Mouse (Mus musculus) liver, embryonic 12.5 days (tissue): ENCODE measurements around the gene Pogk. TPM values are rescaled to one million over a fixed set of nuclear protein-coding genes. Genes with fewer than 3 reads are reported as not detected.

Experiments used
- ATAC-seq: fragments of 200-750 bp; cut with Nextera tagmentation; 2 replicates; pipeline ENCODE4 v1.8.0; 2017; ENCODE audit warnings: moderate number of reproducible peaks, mild to moderate bottlenecking, moderate library complexity
- H3K27ac ChIP-seq: fragments of 300-500 bp; sonication (generic); 2 replicates; pipeline ENCODE4 v1.5.1; 2016; ENCODE audit warnings: mild to moderate bottlenecking
- H3K27me3 ChIP-seq: fragments of 300-500 bp; sonication (generic); replicated peaks from 2 replicates; pipeline ENCODE4 v1.6.1; 2016; ENCODE audit warnings: mild to moderate bottlenecking, moderate library complexity
- H3K36me3 ChIP-seq: fragments of 300-500 bp; sonication (generic); 2 replicates; pipeline ENCODE4 v1.6.1; 2016; ENCODE audit warnings: mild to moderate bottlenecking, moderate library complexity
- H3K4me1 ChIP-seq: fragments of 300-500 bp; sonication (generic); 2 replicates; pipeline ENCODE4 v1.6.1; 2016
- H3K4me2 ChIP-seq: fragments of 300-500 bp; sonication (generic); 2 replicates; pipeline ENCODE4 v1.6.1; 2016; ENCODE audit warnings: mild to moderate bottlenecking, moderate library complexity
- H3K4me3 ChIP-seq: fragments of 300-500 bp; sonication (generic); 2 replicates; pipeline ENCODE4 v1.5.1; 2016; ENCODE audit warnings: mild to moderate bottlenecking, moderate library complexity
- H3K9ac ChIP-seq: fragments of 300-500 bp; sonication (generic); 2 replicates; pipeline ENCODE4 v1.6.1; 2016; ENCODE audit warnings: mild to moderate bottlenecking, moderate library complexity
- H3K9me3 ChIP-seq: fragments of 300-500 bp; sonication (generic); replicated peaks from 2 replicates; pipeline ENCODE4 v1.6.1; 2016; ENCODE audit warnings: mild to moderate bottlenecking, moderate library complexity
- WGBS: fragments of 180-500 bp; shearing (Covaris S2); methylation state at CpG from one replicate; pipeline ENCODE4 v1.1.7; 2016; ENCODE audit not compliant: insufficient replicate concordance; 5-methylcytosine and 5-hydroxymethylcytosine counted together
- polyA plus RNA-seq: library from polyadenylated mRNA; unstranded; fragments of >200 nt; fragmentation: Nextera tagmentation; extraction: Ambion mirVana; gene quantifications from 2 replicates; pipeline ENCODE4 v1.2.1, GENCODE M21; 2016

Pogk gene
- polyA plus RNA-seq, 1 experiment from 2014 or later = 2.8 TPM

- WGBS = 7% methylated on average over 21 of the region's 21 CpGs
- peak overlapping the region; percentile 86 for H3K27ac ChIP-seq
- peak overlapping the region; percentile 97 for H3K9ac ChIP-seq
- ATAC-seq = no peak
- H3K4me3 ChIP-seq = peak overlapping the region; percentile 92
- no peaks in the 10 kb centered on the region for H3K27me3 ChIP-seq
- H3K4me1 ChIP-seq = peaks cover 35% of the 10 kb centered on the region
- H3K4me2 ChIP-seq = peak overlapping the region; percentile 97
- peaks cover 15% of the 10 kb centered on the region for H3K36me3 ChIP-seq
- H3K9me3 ChIP-seq = no peaks in the 10 kb centered on the region
These were observed 31.1 kb downstream of the Pogk start for GRCm38 (mm10) chr1:166378431-166379012.

GRCm38 (mm10) chr1:166377171-166377570 lies 32.5 kb downstream of the Pogk start:
- no peaks in the 10 kb centered on the region for H3K9me3 ChIP-seq
- H3K36me3 ChIP-seq = peaks cover 1% of the 10 kb centered on the region
- H3K4me1 ChIP-seq = peaks cover 33% of the 10 kb centered on the region
- H3K9ac ChIP-seq = no peak overlapping the region
- H3K27ac ChIP-seq = no peak overlapping the region
- H3K4me3 ChIP-seq = no peak overlapping the region
- no peak for ATAC-seq
- WGBS = 80% methylated on average over 6 of the region's 6 CpGs
- H3K27me3 ChIP-seq = no peaks in the 10 kb centered on the region
- H3K4me2 ChIP-seq = no peak overlapping the region

GRCm38 (mm10) chr1:166363122-166363521 lies 46.5 kb downstream of the Pogk start:
- Histone ChIP-seq H3K4me3 (no peak overlapping the region), H3K4me1 (no peaks in the 10 kb centered on the region), H3K9me3 (no peaks in the 10 kb centered on the region), H3K4me2 (no peak overlapping the region), H3K27ac (no peak overlapping the region), H3K9ac (no peak overlapping the region), H3K27me3 (no peaks in the 10 kb centered on the region), H3K36me3 (no peaks in the 10 kb centered on the region)
- ATAC-seq = no peak

GRCm38 (mm10) chr1:166362659-166363058 lies 47.0 kb downstream of the Pogk start:
- WGBS = 63% methylated on average over 3 of the region's 3 CpGs
- no peak overlapping the region for H3K9ac ChIP-seq
- no peak for ATAC-seq

GRCm38 (mm10) chr1:166361842-166362241 lies 47.8 kb downstream of the Pogk start:
- no peak overlapping the region for H3K4me2 ChIP-seq
- H3K27me3 ChIP-seq = no peaks in the 10 kb centered on the region
- no peaks in the 10 kb centered on the region for H3K36me3 ChIP-seq
- no peak overlapping the region for H3K27ac ChIP-seq
- H3K4me3 ChIP-seq = no peak overlapping the region
- H3K4me1 ChIP-seq = no peaks in the 10 kb centered on the region
- ATAC-seq = no peak
- WGBS = 48% methylated on average over 3 of the region's 3 CpGs
- H3K9ac ChIP-seq = no peak overlapping the region
- H3K9me3 ChIP-seq = no peaks in the 10 kb centered on the region

More at GRCm38 (mm10) chr1:166362659-166363058, 47.0 kb downstream of the Pogk start:
- no peaks in the 10 kb centered on the region for H3K9me3 ChIP-seq
- no peak overlapping the region for H3K4me2 ChIP-seq
- no peak overlapping the region for H3K4me3 ChIP-seq
- H3K4me1 ChIP-seq = no peaks in the 10 kb centered on the region
- no peaks in the 10 kb centered on the region for H3K27me3 ChIP-seq
- no peak overlapping the region for H3K27ac ChIP-seq
- no peaks in the 10 kb centered on the region for H3K36me3 ChIP-seq

GRCm38 (mm10) chr1:166360896-166361295 lies 48.8 kb downstream of the Pogk start:
- H3K27ac ChIP-seq = no peak overlapping the region
- no peaks in the 10 kb centered on the region for H3K9me3 ChIP-seq
- ATAC-seq = no peak
- 62% methylated on average over 5 of the region's 5 CpGs for WGBS
- no peak overlapping the region for H3K4me3 ChIP-seq
- H3K9ac ChIP-seq = no peak overlapping the region
- no peaks in the 10 kb centered on the region for H3K36me3 ChIP-seq
- H3K27me3 ChIP-seq = no peaks in the 10 kb centered on the region
- H3K4me1 ChIP-seq = no peaks in the 10 kb centered on the region
- H3K4me2 ChIP-seq = no peak overlapping the region

GRCm38 (mm10) chr1:166360157-166360855 lies 49.4 kb downstream of the Pogk start:
- Histone ChIP-seq H3K4me2 (no peak overlapping the region), H3K9ac (no peak overlapping the region), H3K4me1 (no peaks in the 10 kb centered on the region), H3K9me3 (no peaks in the 10 kb centered on the region), H3K27ac (no peak overlapping the region), H3K4me3 (no peak overlapping the region), H3K36me3 (no peaks in the 10 kb centered on the region), H3K27me3 (no peaks in the 10 kb centered on the region)
- ATAC-seq = peak; percentile 59
- WGBS = 29% methylated on average over 14 of the region's 14 CpGs

GRCm38 (mm10) chr1:166349751-166350150 lies 59.9 kb downstream of the Pogk start:
- WGBS = 71% methylated on average over 11 of the region's 11 CpGs
- no peaks in the 10 kb centered on the region for H3K4me1 ChIP-seq

GRCm38 (mm10) chr1:166349341-166349740 lies 60.3 kb downstream of the Pogk start:
- Histone ChIP-seq H3K9me3 (no peaks in the 10 kb centered on the region), H3K4me3 (no peak overlapping the region), H3K4me1 (no peaks in the 10 kb centered on the region), H3K36me3 (no peaks in the 10 kb centered on the region), H3K27me3 (no peaks in the 10 kb centered on the region; the same call in 1 of the 2 replicates), H3K27ac (no peak overlapping the region), H3K4me2 (no peak overlapping the region), H3K9ac (no peak overlapping the region)
- WGBS = 73% methylated on average over 3 of the region's 3 CpGs
- ATAC-seq = no peak

More at GRCm38 (mm10) chr1:166349751-166350150, 59.9 kb downstream of the Pogk start:
- Histone ChIP-seq H3K27ac (no peak overlapping the region), H3K27me3 (no peaks in the 10 kb centered on the region; the same call in 1 of the 2 replicates), H3K4me2 (no peak overlapping the region), H3K4me3 (no peak overlapping the region), H3K9ac (no peak overlapping the region), H3K36me3 (no peaks in the 10 kb centered on the region), H3K9me3 (no peaks in the 10 kb centered on the region)
- ATAC-seq = no peak

- H3K27ac ChIP-seq = no peak overlapping the region
- H3K9ac ChIP-seq = no peak overlapping the region
- H3K36me3 ChIP-seq = no peaks in the 10 kb centered on the region
- H3K4me1 ChIP-seq = no peaks in the 10 kb centered on the region
- H3K27me3 ChIP-seq = no peaks in the 10 kb centered on the region; the same call in 1 of the 2 replicates
- H3K9me3 ChIP-seq = no peaks in the 10 kb centered on the region
- 69% methylated on average over 3 of the region's 3 CpGs for WGBS
- H3K4me3 ChIP-seq = no peak overlapping the region
- ATAC-seq = no peak
- H3K4me2 ChIP-seq = no peak overlapping the region
These were observed 62.8 kb downstream of the Pogk start for GRCm38 (mm10) chr1:166346906-166347305.

- no peak for ATAC-seq
- H3K36me3 ChIP-seq = no peaks in the 10 kb centered on the region
- no peaks in the 10 kb centered on the region; the same call in 1 of the 2 replicates for H3K27me3 ChIP-seq
- no peak overlapping the region for H3K9ac ChIP-seq
- no peak overlapping the region for H3K4me2 ChIP-seq
- no peaks in the 10 kb centered on the region for H3K4me1 ChIP-seq
- H3K27ac ChIP-seq = no peak overlapping the region
- H3K9me3 ChIP-seq = no peaks in the 10 kb centered on the region
- H3K4me3 ChIP-seq = no peak overlapping the region
- WGBS = 82% methylated on average over 6 of the region's 6 CpGs
These were observed 64.1 kb downstream of the Pogk start for GRCm38 (mm10) chr1:166345602-166346001.

GRCm38 (mm10) chr1:166344300-166345077 lies 65.2 kb downstream of the Pogk start:
- Histone ChIP-seq H3K4me1 (no peaks in the 10 kb centered on the region), H3K36me3 (no peaks in the 10 kb centered on the region), H3K4me2 (no peak overlapping the region), H3K9ac (no peak overlapping the region), H3K4me3 (no peak overlapping the region), H3K27ac (no peak overlapping the region), H3K9me3 (no peaks in the 10 kb centered on the region), H3K27me3 (no peaks in the 10 kb centered on the region; the same call in 1 of the 2 replicates)
- ATAC-seq = no peak
- WGBS = 68% methylated on average over 8 of the region's 8 CpGs
